Mouse (Mus musculus) embryonic facial prominence, embryonic 10.5 days (tissue): ENCODE results near the gene Arhgef16. TPM values are rescaled to one million over a fixed set of nuclear protein-coding genes. Genes with fewer than 3 reads are reported as not detected.

Source experiments
- DNase-seq: peaks from one replicate; pipeline ENCODE4 v3.0.0-alpha.2; 2017; ENCODE audit warnings: low spot score
- H3K27ac ChIP-seq: fragments of 300-500 bp; sonication (generic); replicated peaks from 2 replicates; pipeline ENCODE4 v1.5.1; 2016; ENCODE audit warnings: mild to moderate bottlenecking
- H3K27me3 ChIP-seq: fragments of 300-500 bp; sonication (generic); replicated peaks from 2 replicates; pipeline ENCODE4 v1.6.1; 2016; ENCODE audit warnings: low read depth, mild to moderate bottlenecking; ENCODE audit not compliant: poor library complexity, severe bottlenecking
- H3K36me3 ChIP-seq: fragments of 300-500 bp; sonication (generic); replicated peaks from 2 replicates; pipeline ENCODE4 v1.6.1; 2016; ENCODE audit warnings: mild to moderate bottlenecking, moderate library complexity
- H3K4me1 ChIP-seq: fragments of 300-500 bp; sonication (generic); 2 replicates; pipeline ENCODE4 v1.6.1; 2016
- H3K4me3 ChIP-seq: fragments of 300-500 bp; sonication (generic); 2 replicates; pipeline ENCODE4 v1.5.1; 2016; ENCODE audit warnings: mild to moderate bottlenecking, moderate library complexity
- H3K9me3 ChIP-seq: fragments of 300-500 bp; sonication (generic); 2 replicates; pipeline ENCODE4 v1.6.1; 2016; ENCODE audit warnings: mild to moderate bottlenecking
- WGBS: fragments of 180-500 bp; shearing (Covaris S2); methylation state at CpG from one replicate; pipeline ENCODE4 v1.1.7; 2016; 5-methylcytosine and 5-hydroxymethylcytosine counted together
- polyA plus RNA-seq: library from polyadenylated mRNA; unstranded; fragments of >200 nt; fragmentation: Nextera tagmentation; extraction: Ambion mirVana; gene quantifications from 2 replicates; pipeline ENCODE4 v1.2.1, GENCODE M21; 2016

Gene Arhgef16
- polyA plus RNA-seq, 1 experiment from 2014 or later = 9.9 TPM

- peaks cover 13% of the 10 kb centered on the region for H3K36me3 ChIP-seq
- no peak overlapping the region for H3K4me3 ChIP-seq
- no peaks in the 10 kb centered on the region for H3K9me3 ChIP-seq
- peaks cover 31% of the 10 kb centered on the region for H3K4me1 ChIP-seq
- no peak for DNase-seq
- WGBS = 69% methylated on average over 11 of the region's 11 CpGs
- H3K27ac ChIP-seq = no peak overlapping the region
- H3K27me3 ChIP-seq = peaks cover 7% of the 10 kb centered on the region
These were observed 12.1 kb upstream of the Arhgef16 start for GRCm38 (mm10) chr4:154313622-154313967.

GRCm38 (mm10) chr4:154312935-154313621, 11.6 kb upstream of the Arhgef16 start:
- Histone ChIP-seq H3K4me1 (peaks cover 31% of the 10 kb centered on the region), H3K27me3 (peaks cover 7% of the 10 kb centered on the region), H3K27ac (peak overlapping the region; percentile 59), H3K36me3 (peaks cover 9% of the 10 kb centered on the region), H3K4me3 (no peak overlapping the region), H3K9me3 (no peaks in the 10 kb centered on the region)
- 22% methylated on average over 4 of the region's 4 CpGs for WGBS
- DNase-seq = no peak

GRCm38 (mm10) chr4:154312143-154312812, 10.8 kb upstream of the Arhgef16 start:
- 95% methylated on average over 2 of the region's 2 CpGs for WGBS
- Histone ChIP-seq H3K27ac (peak overlapping the region; percentile 59; the same call in 1 of the 2 replicates), H3K4me1 (peaks cover 24% of the 10 kb centered on the region), H3K36me3 (peaks cover under 1% of the 10 kb centered on the region; the same call in 1 of the 2 replicates), H3K4me3 (no peak overlapping the region), H3K9me3 (no peaks in the 10 kb centered on the region), H3K27me3 (peaks cover 7% of the 10 kb centered on the region)
- DNase-seq = no peak

- peaks cover 7% of the 10 kb centered on the region for H3K27me3 ChIP-seq
- no peak overlapping the region for H3K4me3 ChIP-seq
- no peaks in the 10 kb centered on the region for H3K9me3 ChIP-seq
- no peak for DNase-seq
- H3K27ac ChIP-seq = no peak overlapping the region
- 80% methylated on average over 9 of the region's 9 CpGs for WGBS
- no peaks in the 10 kb centered on the region for H3K36me3 ChIP-seq
- H3K4me1 ChIP-seq = peaks cover 18% of the 10 kb centered on the region
These were observed 9.2 kb upstream of the Arhgef16 start for GRCm38 (mm10) chr4:154310576-154311262.

GRCm38 (mm10) chr4:154309131-154309530, 7.7 kb upstream of the Arhgef16 start:
- H3K36me3 ChIP-seq = no peaks in the 10 kb centered on the region
- H3K4me1 ChIP-seq = peaks cover 18% of the 10 kb centered on the region
- H3K4me3 ChIP-seq = no peak overlapping the region
- peaks cover 7% of the 10 kb centered on the region for H3K27me3 ChIP-seq
- whole genome bisulfite sequencing = 90% methylated on average over 2 of the region's 2 CpGs
- H3K9me3 ChIP-seq = no peaks in the 10 kb centered on the region
- no peak for DNase-seq
- H3K27ac ChIP-seq = no peak overlapping the region

GRCm38 (mm10) chr4:154299541-154300271, 1.8 kb downstream of the Arhgef16 start:
- H3K9me3 ChIP-seq = no peaks in the 10 kb centered on the region
- WGBS = under 1% methylated on average over 66 of the region's 66 CpGs
- no peaks in the 10 kb centered on the region for H3K36me3 ChIP-seq
- peaks cover 50% of the 10 kb centered on the region for H3K27me3 ChIP-seq
- H3K27ac ChIP-seq = peak overlapping the region; percentile 63
- peak; percentile 67 for DNase-seq
- peak overlapping the region; percentile 62 for H3K4me3 ChIP-seq
- H3K4me1 ChIP-seq = peaks cover 44% of the 10 kb centered on the region

GRCm38 (mm10) chr4:154297761-154298160, 3.7 kb downstream of the Arhgef16 start:
- no peaks in the 10 kb centered on the region for H3K36me3 ChIP-seq
- H3K27ac ChIP-seq = peak overlapping the region; percentile 62; the same call in 1 of the 2 replicates
- H3K27me3 ChIP-seq = peaks cover 50% of the 10 kb centered on the region
- H3K4me3 ChIP-seq = peak overlapping the region; percentile 31
- peaks cover 60% of the 10 kb centered on the region for H3K4me1 ChIP-seq
- H3K9me3 ChIP-seq = no peaks in the 10 kb centered on the region
- WGBS = 38% methylated on average over 9 of the region's 9 CpGs
- peak; percentile 66 for DNase-seq

GRCm38 (mm10) chr4:154294262-154294731, 7.2 kb downstream of the Arhgef16 start:
- Histone ChIP-seq H3K4me1 (peaks cover 52% of the 10 kb centered on the region), H3K4me3 (no peak overlapping the region), H3K36me3 (no peaks in the 10 kb centered on the region), H3K9me3 (no peaks in the 10 kb centered on the region), H3K27me3 (peaks cover 23% of the 10 kb centered on the region), H3K27ac (peak overlapping the region; percentile 26)
- DNase-seq = no peak
- WGBS = 36% methylated on average over 8 of the region's 8 CpGs

GRCm38 (mm10) chr4:154293735-154294201, 7.7 kb downstream of the Arhgef16 start:
- H3K4me3 ChIP-seq = no peak overlapping the region
- no peak for DNase-seq
- H3K27me3 ChIP-seq = peaks cover 18% of the 10 kb centered on the region
- H3K4me1 ChIP-seq = peaks cover 48% of the 10 kb centered on the region
- H3K27ac ChIP-seq = peak overlapping the region; percentile 26; the same call in 1 of the 2 replicates
- no peaks in the 10 kb centered on the region for H3K36me3 ChIP-seq
- 32% methylated on average over 4 of the region's 4 CpGs for WGBS
- H3K9me3 ChIP-seq = no peaks in the 10 kb centered on the region

- DNase-seq = no peak
- Histone ChIP-seq H3K36me3 (peaks cover 12% of the 10 kb centered on the region; the same call in 1 of the 2 replicates), H3K9me3 (no peaks in the 10 kb centered on the region), H3K4me1 (peaks cover 31% of the 10 kb centered on the region), H3K27ac (0 out of 2 replicates have a peak overlapping the region, but pooled peaks have one; percentile 30), H3K27me3 (no peaks in the 10 kb centered on the region; the same call in 1 of the 2 replicates), H3K4me3 (no peak overlapping the region)
- 72% methylated on average over 7 of the region's 7 CpGs for WGBS
These were observed 17.8 kb downstream of the Arhgef16 start for GRCm38 (mm10) chr4:154283671-154284070.

GRCm38 (mm10) chr4:154279481-154279880, 22.0 kb downstream of the Arhgef16 start:
- 88% methylated on average over 9 of the region's 9 CpGs for WGBS
- no peaks in the 10 kb centered on the region for H3K27me3 ChIP-seq
- H3K4me1 ChIP-seq = peaks cover 21% of the 10 kb centered on the region
- DNase-seq = no peak
- no peaks in the 10 kb centered on the region for H3K9me3 ChIP-seq
- no peak overlapping the region for H3K27ac ChIP-seq
- H3K4me3 ChIP-seq = no peak overlapping the region
- H3K36me3 ChIP-seq = peaks cover 40% of the 10 kb centered on the region

GRCm38 (mm10) chr4:154273000-154273399, 28.5 kb downstream of the Arhgef16 start:
- Histone ChIP-seq H3K9me3 (no peaks in the 10 kb centered on the region), H3K4me1 (peaks cover 17% of the 10 kb centered on the region), H3K36me3 (peaks cover 81% of the 10 kb centered on the region), H3K27ac (no peak overlapping the region), H3K27me3 (no peaks in the 10 kb centered on the region), H3K4me3 (no peak overlapping the region)
- peak; percentile 68 for DNase-seq
- WGBS = 50% methylated on average over 3 of the region's 3 CpGs
